Mouse (Mus musculus) heart, embryonic 14.5 days (tissue): Measurements from ENCODE around the gene BC048507. TPM values are rescaled to one million over a fixed set of nuclear protein-coding genes. Genes with fewer than 3 reads are reported as not detected.
A peak's percentile ranks its signal among the peaks of the same experiment; 100 is the strongest.
"Not testable (repeated sequence)": the region's sequence is repeated elsewhere in the genome, so short reads cannot be mapped to it uniquely, and the experiment has no call there.

ENCODE experiments used
- ATAC-seq: fragments of 200-750 bp; cut with Nextera tagmentation; 2 replicates; pipeline ENCODE4 v1.8.0; 2017; ENCODE audit warnings: low read depth, moderate TSS enrichment; ENCODE audit not compliant: insufficient number of reproducible peaks, insufficient read depth, low FRiP score
- H3K27ac ChIP-seq, 2 experiments: fragments of 200-500 bp in 1 of 2; fragments of 300-500 bp in 1 of 2; sonication (generic) in 1 of 2; replicated peaks in 1 of 2; 2 replicates each; pipeline ENCODE4 v1.5.1; 2012 to 2014; ENCODE audit warnings: low read depth in 2 of 2, low read length in 2 of 2, control low read depth in 1 of 2, mild to moderate bottlenecking in 1 of 2, mixed read lengths in 1 of 2; ENCODE audit not compliant: control insufficient read depth in 1 of 2, insufficient read depth in 1 of 2
- H3K27me3 ChIP-seq: fragments of 300-500 bp; sonication (generic); 2 replicates; pipeline ENCODE4 v1.6.1; 2014; ENCODE audit warnings: mild to moderate bottlenecking, low read length, control low read depth; ENCODE audit not compliant: control insufficient read depth, insufficient read depth
- H3K36me3 ChIP-seq: fragments of 300-500 bp; sonication (generic); 2 replicates; pipeline ENCODE4 v1.6.1; 2014; ENCODE audit warnings: mild to moderate bottlenecking, control low read depth, low read length, mixed read lengths; ENCODE audit not compliant: control insufficient read depth, insufficient read depth
- H3K4me1 ChIP-seq, 2 experiments: fragments of 200-500 bp in 1 of 2; fragments of 300-500 bp in 1 of 2; sonication (generic) in 1 of 2; 2 replicates each; pipeline ENCODE4 v1.6.1; 2012 to 2014; ENCODE audit warnings: low read length in 2 of 2, control low read depth in 1 of 2, mixed read lengths in 1 of 2; ENCODE audit not compliant: control insufficient read depth in 2 of 2, insufficient read depth in 2 of 2
- H3K4me2 ChIP-seq: fragments of 300-500 bp; sonication (generic); 2 replicates; pipeline ENCODE4 v1.6.1; 2014; ENCODE audit warnings: mild to moderate bottlenecking, low read length
- H3K4me3 ChIP-seq, 2 experiments: fragments of 200-500 bp in 1 of 2; fragments of 300-500 bp in 1 of 2; sonication (generic) in 1 of 2; 2 replicates each; pipeline ENCODE4 v1.5.1; 2012 to 2014; ENCODE audit warnings: low read length in 2 of 2, mild to moderate bottlenecking in 2 of 2, control low read depth in 1 of 2, low read depth in 1 of 2, moderate library complexity in 1 of 2; ENCODE audit not compliant: control insufficient read depth in 1 of 2, insufficient read depth in 1 of 2
- H3K9ac ChIP-seq: fragments of 300-500 bp; sonication (generic); 2 replicates; pipeline ENCODE4 v1.6.1; 2014; ENCODE audit warnings: mild to moderate bottlenecking, low read length
- H3K9me3 ChIP-seq: fragments of 300-500 bp; sonication (generic); 2 replicates; pipeline ENCODE4 v1.6.1; 2016; ENCODE audit warnings: low read length, control low read depth; ENCODE audit not compliant: control insufficient read depth
- WGBS: fragments of 180-500 bp; shearing (Covaris S2); extraction: QIAGEN DNeasy Blood & Tissue Kit; methylation state at CpG from one replicate; pipeline ENCODE4 v1.1.7; 2014; 5-methylcytosine and 5-hydroxymethylcytosine counted together
- polyA plus RNA-seq: library from polyadenylated mRNA; unstranded; fragments of >200 nt; fragmentation: Nextera tagmentation; extraction: Ambion mirVana; gene quantifications from 2 replicates; pipeline ENCODE4 v1.2.1, GENCODE M21; 2014

Gene BC048507
- polyA plus RNA-seq, 1 experiment from 2014 or later = not detected

- not testable (repeated sequence) for H3K4me1 ChIP-seq, ATAC-seq, H3K9me3 ChIP-seq, H3K27me3 ChIP-seq, H3K4me3 ChIP-seq, H3K36me3 ChIP-seq, H3K9ac ChIP-seq
- Histone ChIP-seq H3K27ac (0 out of 4 replicates have a peak overlapping the region, but pooled peaks of 1 of the 2 experiments have one; percentile 24), H3K4me2 (peak overlapping the region; percentile 33)
- WGBS = 38% methylated on average over 6 of the region's 12 CpGs
Observed at GRCm38 (mm10) chr13:67876049-67876698, 13.0 kb downstream of the BC048507 start.

GRCm38 (mm10) chr13:67876699-67877254 lies 13.7 kb downstream of the BC048507 start:
- Histone ChIP-seq H3K4me2 (no peak overlapping the region), H3K4me1 (no peaks in the 10 kb centered on the region), H3K4me3 (no peak overlapping the region), H3K27me3 (no peaks in the 10 kb centered on the region), H3K36me3 (no peaks in the 10 kb centered on the region), H3K9ac (no peak overlapping the region), H3K27ac (peak overlapping the region in 1 of 2 experiments; percentile 44; a peak in 3 of 4 replicates), H3K9me3 (no peaks in the 10 kb centered on the region)
- no peak for ATAC-seq
- 47% methylated on average over 6 of the region's 7 CpGs for WGBS

GRCm38 (mm10) chr13:67883966-67884365 lies 20.8 kb downstream of the BC048507 start:
- H3K4me1 ChIP-seq = no peaks in the 10 kb centered on the region
- 88% methylated on average over 8 of the region's 8 CpGs for WGBS
- H3K27me3 ChIP-seq = no peaks in the 10 kb centered on the region
- H3K4me3 ChIP-seq = no peak overlapping the region
- no peak overlapping the region for H3K9ac ChIP-seq
- peaks cover 9% of the 10 kb centered on the region for H3K9me3 ChIP-seq
- H3K36me3 ChIP-seq = no peaks in the 10 kb centered on the region
- no peak overlapping the region for H3K4me2 ChIP-seq
- no peak for ATAC-seq
- H3K27ac ChIP-seq = no peak overlapping the region

- H3K9me3 ChIP-seq = peaks cover 7% of the 10 kb centered on the region; the same call in 1 of the 2 replicates
- no peaks in the 10 kb centered on the region for H3K27me3 ChIP-seq
- no peak for ATAC-seq
- no peak overlapping the region for H3K27ac ChIP-seq
- 21% methylated on average over 5 of the region's 5 CpGs for WGBS
- H3K36me3 ChIP-seq = no peaks in the 10 kb centered on the region
- no peak overlapping the region for H3K4me3 ChIP-seq
- no peak overlapping the region for H3K4me2 ChIP-seq
- no peak overlapping the region for H3K9ac ChIP-seq
- H3K4me1 ChIP-seq = no peaks in the 10 kb centered on the region
Observed at GRCm38 (mm10) chr13:67909759-67910158, 46.6 kb downstream of the BC048507 start.

Other genes with a start within 250 kb of the BC048507 start
- 0.20 TPM in 1 of 2 replicates, not detected in the other for gene Gm49345, start 225.6 kb upstream of the BC048507 start, polyA plus RNA-seq
- 1.8 and 1.9 TPM in 2 replicates for gene Zfp729a, start 225.5 kb upstream of the BC048507 start, polyA plus RNA-seq
- gene Zfp738, start 176.3 kb upstream of the BC048507 start, polyA plus RNA-seq = 7.9 and 9.1 TPM in 2 replicates
- 2.1 and 2.4 TPM in 2 replicates for gene Zfp65, start 134.2 kb upstream of the BC048507 start, polyA plus RNA-seq
- 3.8 and 4.3 TPM in 2 replicates for gene Zfp85, start 108.1 kb upstream of the BC048507 start, polyA plus RNA-seq
- 1.3 and 1.5 TPM in 2 replicates for gene Zfp493, start 83.6 kb upstream of the BC048507 start, polyA plus RNA-seq
- 4.1 and 4.7 TPM in 2 replicates for gene Zfp273, start 49.6 kb upstream of the BC048507 start, polyA plus RNA-seq
- gene Gm10037, start 32.2 kb upstream of the BC048507 start, polyA plus RNA-seq = 0.55 and 2.1 TPM in 2 replicates